Mouse (Mus musculus): ENCODE measurements around the gene Selenoo. TPM values are rescaled to one million over a fixed set of nuclear protein-coding genes. Genes with fewer than 3 reads are reported as not detected.
A peak's percentile ranks its signal among the peaks of the same experiment; 100 is the strongest.

The Selenoo gene
- polyA plus RNA-seq, 1 experiment from 2014 or later, result 13.9 TPM

DNA sequence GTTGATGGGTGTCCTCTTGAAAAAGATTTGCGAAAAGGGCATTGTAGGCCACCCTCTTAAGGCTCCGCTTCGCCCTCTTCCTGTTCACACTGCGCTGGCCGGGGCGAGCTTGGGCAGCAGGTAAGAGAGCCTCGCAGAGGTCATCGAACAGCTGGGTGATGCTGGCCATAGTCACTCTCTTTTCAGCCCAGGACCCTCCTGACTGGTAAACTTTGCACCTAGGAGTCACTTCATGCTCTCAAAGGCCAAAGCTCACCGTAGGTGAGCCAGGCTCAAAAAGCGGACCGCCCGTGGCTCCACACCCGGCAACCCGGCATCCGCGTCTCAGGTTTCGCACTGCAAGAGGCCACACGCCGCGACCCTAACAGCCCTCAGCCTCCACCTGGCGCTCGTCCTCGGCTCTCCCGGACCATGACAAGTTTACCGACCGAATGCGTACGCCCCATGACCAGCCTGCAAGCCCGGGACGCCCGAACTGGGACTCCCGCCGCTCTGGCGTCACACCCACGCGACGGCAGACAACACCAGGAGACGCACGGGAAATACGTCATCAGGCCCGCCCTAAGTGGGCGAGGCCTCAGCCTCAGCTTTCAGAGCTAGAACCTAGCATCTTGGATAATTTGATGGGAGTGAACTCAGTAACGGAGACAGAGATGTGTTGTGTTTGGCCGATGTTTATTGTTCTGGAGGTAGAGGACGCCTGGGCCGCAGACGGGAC is 33.9 kb downstream of the Selenoo start, which contains the start of gene Tubgcp6:
Gene Tubgcp6 (minus strand): TSS at position 464 of the 718 bp plus-strand sequence.
- Histone ChIP-seq H3K9me3 (replicated peaks) (no peaks in the 10 kb centered on the region), H3K4me1 (peaks cover 43% of the 10 kb centered on the region)
- 1% methylated on average over 47 of the region's 47 CpGs for WGBS

DNA sequence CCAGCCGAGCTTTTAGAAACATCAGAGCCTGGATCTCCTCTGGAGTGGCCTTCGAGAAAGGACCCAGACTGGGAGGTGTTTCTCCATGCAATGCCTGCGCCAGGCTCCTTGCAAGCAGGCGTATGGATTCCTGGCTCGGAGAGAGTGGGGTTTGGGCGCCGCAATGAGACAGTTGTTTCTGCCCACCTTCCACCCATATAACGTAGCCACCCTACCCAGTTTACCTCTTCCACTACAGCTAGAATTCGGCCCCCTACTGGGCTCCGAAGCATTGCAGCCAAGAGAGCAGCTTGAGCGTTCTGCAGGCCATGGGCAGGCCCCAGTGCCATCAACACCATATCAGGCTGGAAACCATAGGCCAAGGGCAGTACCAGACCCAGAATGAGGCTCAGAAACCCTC is 34.7 kb downstream of the Selenoo start:
- Histone ChIP-seq H3K9me3 (replicated peaks) (no peaks in the 10 kb centered on the region), H3K27ac (peak overlapping the region; percentile 87), H3K4me3 (peak overlapping the region; percentile 82), H3K27me3 (ENCODE audit: low read depth, poor library complexity, severe bottlenecking) (no peaks in the 10 kb centered on the region), H3K4me1 (peaks cover 51% of the 10 kb centered on the region), H3K36me3 (peaks cover 34% of the 10 kb centered on the region)
- peak; percentile 53 for DNase-seq (ENCODE audit: low spot score)
- WGBS, result 39% methylated on average over 11 of the region's 11 CpGs

More for the DNA sequence above, 33.9 kb downstream of the Selenoo start, which contains the start of gene Tubgcp6:
- DNase-seq (ENCODE audit: low spot score), result peak; percentile 97
- H3K36me3 ChIP-seq, result peaks cover 42% of the 10 kb centered on the region
- H3K4me3 ChIP-seq, result peak within 1 kb of the TSS; percentile 82
- peak within 1 kb of the TSS; percentile 87 for H3K27ac ChIP-seq
- no peaks in the 10 kb centered on the region for H3K27me3 ChIP-seq (ENCODE audit: low read depth, poor library complexity, severe bottlenecking)

DNA sequence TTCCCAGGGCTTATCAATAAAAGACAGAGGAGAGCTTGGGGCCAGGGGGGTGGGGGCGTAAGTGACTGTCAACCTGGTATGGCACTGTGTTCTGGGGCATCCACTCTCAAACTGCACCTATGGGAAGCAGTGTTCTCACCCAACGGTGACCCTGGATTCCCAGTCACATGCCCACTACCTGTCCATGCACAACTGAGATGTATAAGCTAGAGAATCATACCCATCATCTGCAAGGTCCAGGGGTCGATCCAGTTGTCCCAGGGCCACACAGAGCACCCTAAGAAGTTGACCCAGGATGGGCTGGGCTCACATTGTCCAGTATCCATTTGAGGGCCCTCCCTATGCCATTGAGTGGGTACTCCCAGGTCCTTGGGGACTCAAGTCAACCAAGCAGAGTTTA is 35.4 kb downstream of the Selenoo start:
- peaks cover 56% of the 10 kb centered on the region for H3K4me1 ChIP-seq
- H3K9me3 ChIP-seq (replicated peaks), result no peaks in the 10 kb centered on the region
- H3K4me3 ChIP-seq, result no peak overlapping the region
- WGBS, result 98% methylated on average over 3 of the region's 3 CpGs
- DNase-seq (ENCODE audit: low spot score), result no peak
- H3K27ac ChIP-seq, result no peak overlapping the region
- H3K27me3 ChIP-seq (ENCODE audit: low read depth, poor library complexity, severe bottlenecking), result no peaks in the 10 kb centered on the region
- peaks cover 28% of the 10 kb centered on the region for H3K36me3 ChIP-seq

DNA sequence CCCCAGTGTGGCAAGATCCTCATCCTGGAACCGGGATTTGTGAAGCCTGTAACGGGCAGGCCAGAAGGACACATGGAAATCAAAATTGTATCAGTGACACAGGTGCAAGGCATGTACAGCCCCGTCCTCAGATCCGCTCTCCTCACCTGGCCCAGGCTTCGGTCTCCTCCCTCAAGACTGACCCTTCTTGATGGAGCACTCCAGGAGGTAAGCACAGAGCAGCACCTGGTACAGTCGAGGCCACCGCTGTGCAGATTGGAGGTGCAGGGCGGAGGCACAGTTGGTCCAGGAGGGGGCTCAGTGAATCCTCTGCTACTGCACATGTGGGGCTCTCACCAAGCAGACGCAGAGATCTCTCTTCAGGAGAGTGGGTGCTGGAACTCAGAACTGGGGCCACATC is 36.5 kb downstream of the Selenoo start:
- H3K27ac ChIP-seq, result no peak overlapping the region
- DNase-seq (ENCODE audit: low spot score), result no peak
- no peaks in the 10 kb centered on the region for H3K9me3 ChIP-seq (replicated peaks)
- H3K27me3 ChIP-seq (ENCODE audit: low read depth, poor library complexity, severe bottlenecking), result no peaks in the 10 kb centered on the region
- peaks cover 49% of the 10 kb centered on the region for H3K4me1 ChIP-seq
- H3K4me3 ChIP-seq, result no peak overlapping the region
- H3K36me3 ChIP-seq, result peaks cover 25% of the 10 kb centered on the region
- WGBS, result 94% methylated on average over 9 of the region's 9 CpGs

DNA sequence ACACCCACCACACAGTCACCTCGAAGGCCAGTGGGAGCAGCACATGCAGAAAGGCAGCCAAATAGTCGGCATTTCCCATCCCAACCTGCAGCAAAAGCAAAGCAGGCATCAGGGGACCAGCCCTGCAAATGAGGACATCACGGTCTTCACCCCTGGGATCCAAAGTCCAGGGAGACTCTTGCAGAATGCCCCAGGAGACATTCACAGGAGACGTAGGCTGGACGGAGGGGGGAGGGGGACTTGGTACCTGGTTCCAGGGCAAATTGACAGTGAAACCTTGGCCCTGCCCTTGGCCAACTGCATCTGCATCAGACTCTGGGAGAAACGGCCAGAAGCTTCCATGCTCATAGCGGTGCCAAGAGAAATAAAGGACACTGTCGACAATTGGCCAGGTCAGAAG is 37.7 kb downstream of the Selenoo start:
- Histone ChIP-seq H3K36me3 (peaks cover 30% of the 10 kb centered on the region), H3K4me1 (peaks cover 37% of the 10 kb centered on the region), H3K27me3 (ENCODE audit: low read depth, poor library complexity, severe bottlenecking) (no peaks in the 10 kb centered on the region), H3K9me3 (replicated peaks) (no peaks in the 10 kb centered on the region), H3K4me3 (no peak overlapping the region), H3K27ac (no peak overlapping the region)
- WGBS, result 91% methylated on average over 8 of the region's 8 CpGs
- DNase-seq (ENCODE audit: low spot score), result no peak

DNA sequence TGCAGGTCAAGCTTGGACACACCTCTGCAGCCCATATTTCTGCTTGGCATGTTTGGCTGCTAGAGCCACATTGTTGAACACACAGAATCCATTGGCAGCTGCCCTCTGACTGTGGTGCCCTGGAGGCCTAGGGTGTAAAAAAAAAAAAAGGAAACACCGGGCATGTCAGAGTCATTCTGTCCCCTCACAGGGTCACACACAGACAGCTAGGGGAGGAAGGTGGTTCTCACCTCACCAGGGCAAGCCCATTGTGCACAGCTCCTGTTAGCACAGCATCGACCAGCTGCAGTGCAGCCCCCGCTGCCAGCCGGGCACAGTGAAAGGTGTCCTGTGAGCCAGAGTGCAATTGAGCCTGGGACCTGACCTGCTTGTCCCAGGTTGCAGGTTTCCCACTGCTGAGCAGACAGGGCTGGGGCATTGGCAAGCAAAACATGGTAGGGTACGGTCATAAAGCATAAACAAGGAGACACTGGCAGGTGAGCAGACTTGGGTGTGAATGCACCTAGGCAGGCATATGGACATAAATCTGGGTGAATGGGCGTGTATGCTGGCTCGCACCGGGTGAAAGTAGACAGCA is 38.6 kb downstream of the Selenoo start:
- Histone ChIP-seq H3K9me3 (replicated peaks) (no peaks in the 10 kb centered on the region), H3K27me3 (ENCODE audit: low read depth, poor library complexity, severe bottlenecking) (no peaks in the 10 kb centered on the region), H3K27ac (peak overlapping the region; percentile 89), H3K36me3 (peaks cover 38% of the 10 kb centered on the region), H3K4me3 (peak overlapping the region; percentile 71), H3K4me1 (peaks cover 28% of the 10 kb centered on the region)
- DNase-seq (ENCODE audit: low spot score), result no peak
- WGBS, result 86% methylated on average over 8 of the region's 8 CpGs

DNA sequence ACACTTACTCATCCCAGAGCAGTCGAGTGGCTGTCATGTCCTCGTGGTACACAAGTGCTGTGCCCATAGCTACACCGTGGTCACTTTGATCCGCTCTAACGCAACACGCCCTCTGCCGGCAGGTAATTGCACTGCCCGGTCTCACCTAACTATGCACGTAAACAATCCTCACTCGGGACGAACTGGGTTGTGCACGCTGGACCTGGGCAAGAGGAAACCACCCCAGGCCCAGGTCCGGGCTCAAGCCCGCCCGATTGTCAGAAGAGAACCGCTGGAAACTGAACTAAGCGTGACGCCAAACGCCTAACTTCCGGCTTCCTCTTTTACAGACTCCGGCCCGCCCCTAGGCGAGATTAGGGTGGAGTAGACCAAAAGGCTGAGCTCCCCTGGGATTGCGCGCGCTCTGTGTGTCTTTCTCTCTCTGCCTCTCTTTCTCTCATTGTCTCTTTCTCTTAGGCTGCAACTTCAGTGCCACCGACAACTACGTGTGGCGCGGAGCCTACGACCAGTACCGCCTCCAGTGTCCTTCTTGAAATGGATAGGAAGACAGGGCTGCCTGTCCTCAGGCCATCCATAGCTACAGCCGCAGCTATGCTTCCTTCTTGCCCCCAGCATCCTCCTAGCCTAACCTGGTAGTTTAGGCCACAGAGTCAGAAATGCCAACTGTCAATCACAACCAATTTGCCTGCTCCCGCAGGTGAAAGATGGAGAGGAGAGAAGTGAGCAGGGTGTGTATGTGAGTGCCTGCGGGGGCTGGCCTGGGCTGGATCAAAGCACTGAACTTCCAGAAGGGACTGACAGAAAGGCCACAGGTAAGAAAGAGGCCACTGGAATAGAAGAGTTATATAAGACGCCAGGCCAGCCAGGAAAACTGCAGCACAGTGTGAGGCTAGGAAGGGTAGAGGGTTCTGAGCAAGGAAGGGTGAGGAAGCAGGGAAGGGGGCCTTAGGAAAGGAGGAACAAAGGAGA is 39.8 kb downstream of the Selenoo start, which contains the start of gene Hdac10:
Gene Hdac10 (minus strand): TSS at position 319 of the 969 bp plus-strand sequence.
- Histone ChIP-seq H3K4me1 (peaks cover 24% of the 10 kb centered on the region), H3K36me3 (peaks cover 45% of the 10 kb centered on the region), H3K27me3 (ENCODE audit: low read depth, poor library complexity, severe bottlenecking) (no peaks in the 10 kb centered on the region), H3K4me3 (peak within 1 kb of the TSS; percentile 71), H3K27ac (peak within 1 kb of the TSS; percentile 89), H3K9me3 (replicated peaks) (no peaks in the 10 kb centered on the region)
- DNase-seq (ENCODE audit: low spot score), result peak; percentile 89
- WGBS, result 4% methylated on average over 36 of the region's 36 CpGs

DNA sequence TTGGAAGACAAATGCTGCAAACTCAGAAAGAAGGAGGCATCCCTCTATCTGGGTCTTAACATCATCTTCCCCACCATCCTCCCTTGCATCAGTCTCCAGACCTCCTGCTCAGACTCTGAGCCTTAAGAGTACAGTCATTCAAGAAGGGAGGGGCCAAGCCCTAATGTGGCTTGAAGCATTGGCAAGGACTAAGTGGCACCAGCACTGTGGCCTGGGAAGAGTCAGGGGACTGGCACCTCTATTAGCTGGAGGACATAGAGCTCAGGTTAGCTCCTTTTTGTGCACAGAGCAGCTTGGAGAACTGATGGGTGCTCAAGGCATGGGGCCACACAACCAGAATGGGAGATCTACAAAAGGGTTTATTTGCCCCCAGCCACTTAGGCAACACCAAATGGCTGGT is 41.4 kb downstream of the Selenoo start:
- H3K9me3 ChIP-seq (replicated peaks), result no peaks in the 10 kb centered on the region
- no peaks in the 10 kb centered on the region for H3K27me3 ChIP-seq (ENCODE audit: low read depth, poor library complexity, severe bottlenecking)
- no peak for DNase-seq (ENCODE audit: low spot score)
- peaks cover 49% of the 10 kb centered on the region for H3K36me3 ChIP-seq
- no peak overlapping the region for H3K4me3 ChIP-seq
- H3K27ac ChIP-seq, result no peak overlapping the region
- H3K4me1 ChIP-seq, result peaks cover 19% of the 10 kb centered on the region

DNA sequence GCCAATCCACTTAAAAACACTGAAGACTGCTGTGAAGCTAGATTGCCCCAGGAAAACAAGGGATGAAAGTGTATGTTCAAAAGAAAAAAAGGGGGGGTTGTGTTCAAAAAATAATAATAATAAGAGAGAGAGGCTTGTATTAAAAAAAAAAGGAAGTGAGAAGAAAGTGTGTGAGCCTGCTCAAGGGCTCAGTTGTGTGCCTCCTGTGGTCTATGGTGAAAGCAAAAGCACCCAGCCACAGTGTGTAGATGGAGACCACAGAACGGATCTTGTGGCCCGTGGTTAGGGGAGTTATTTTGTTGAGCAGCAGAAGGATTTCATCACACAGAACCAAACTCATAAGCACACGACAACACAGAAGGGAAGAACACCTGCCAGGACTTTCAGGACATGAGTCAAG is 42.4 kb downstream of the Selenoo start:
- H3K27me3 ChIP-seq (ENCODE audit: low read depth, poor library complexity, severe bottlenecking), result no peaks in the 10 kb centered on the region
- H3K27ac ChIP-seq, result no peak overlapping the region
- H3K4me1 ChIP-seq, result peaks cover 19% of the 10 kb centered on the region
- H3K36me3 ChIP-seq, result peaks cover 42% of the 10 kb centered on the region
- no peaks in the 10 kb centered on the region for H3K9me3 ChIP-seq (replicated peaks)
- H3K4me3 ChIP-seq, result no peak overlapping the region
- WGBS, result 90% methylated on average over 3 of the region's 3 CpGs
- no peak for DNase-seq (ENCODE audit: low spot score)

DNA sequence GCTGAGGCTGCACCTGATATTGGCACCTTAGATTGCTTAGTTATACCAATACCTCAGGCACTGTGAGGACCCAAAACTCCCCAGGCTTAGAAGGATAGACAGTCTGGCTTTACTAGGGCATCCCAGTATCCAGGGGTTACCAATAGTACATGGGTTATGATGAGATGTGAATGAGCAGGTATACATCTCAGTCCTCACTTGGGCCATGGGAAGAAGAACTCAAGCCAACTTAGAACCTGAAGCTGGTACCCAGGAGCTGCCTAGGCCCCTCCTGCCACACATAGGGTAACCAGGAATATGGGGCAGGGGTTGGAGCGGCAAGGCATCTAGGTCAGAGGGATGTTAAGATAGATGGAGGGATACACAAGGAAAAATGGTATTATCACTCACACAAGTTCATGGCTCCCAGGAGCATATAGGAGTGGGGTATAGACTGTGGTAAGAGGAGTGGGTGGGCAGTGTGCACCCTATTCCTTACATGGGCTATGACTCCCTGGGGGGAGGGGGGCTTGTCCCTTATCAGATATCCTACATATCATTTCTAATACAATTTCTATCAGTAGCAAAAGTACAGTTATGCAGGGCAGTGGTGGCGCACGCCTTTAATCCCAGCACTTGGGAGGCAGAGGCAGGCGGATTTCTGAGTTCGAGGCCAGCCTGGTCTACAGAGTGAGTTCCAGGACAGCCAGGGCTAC is 47.7 kb downstream of the Selenoo start:
- Histone ChIP-seq H3K36me3 (peaks cover 28% of the 10 kb centered on the region), H3K4me1 (peaks cover 32% of the 10 kb centered on the region), H3K9me3 (replicated peaks) (no peaks in the 10 kb centered on the region), H3K27ac (no peak overlapping the region), H3K27me3 (ENCODE audit: low read depth, poor library complexity, severe bottlenecking) (peaks cover 27% of the 10 kb centered on the region), H3K4me3 (no peak overlapping the region)
- WGBS, result 97% methylated on average over 5 of the region's 5 CpGs
- DNase-seq (ENCODE audit: low spot score), result no peak

DNA sequence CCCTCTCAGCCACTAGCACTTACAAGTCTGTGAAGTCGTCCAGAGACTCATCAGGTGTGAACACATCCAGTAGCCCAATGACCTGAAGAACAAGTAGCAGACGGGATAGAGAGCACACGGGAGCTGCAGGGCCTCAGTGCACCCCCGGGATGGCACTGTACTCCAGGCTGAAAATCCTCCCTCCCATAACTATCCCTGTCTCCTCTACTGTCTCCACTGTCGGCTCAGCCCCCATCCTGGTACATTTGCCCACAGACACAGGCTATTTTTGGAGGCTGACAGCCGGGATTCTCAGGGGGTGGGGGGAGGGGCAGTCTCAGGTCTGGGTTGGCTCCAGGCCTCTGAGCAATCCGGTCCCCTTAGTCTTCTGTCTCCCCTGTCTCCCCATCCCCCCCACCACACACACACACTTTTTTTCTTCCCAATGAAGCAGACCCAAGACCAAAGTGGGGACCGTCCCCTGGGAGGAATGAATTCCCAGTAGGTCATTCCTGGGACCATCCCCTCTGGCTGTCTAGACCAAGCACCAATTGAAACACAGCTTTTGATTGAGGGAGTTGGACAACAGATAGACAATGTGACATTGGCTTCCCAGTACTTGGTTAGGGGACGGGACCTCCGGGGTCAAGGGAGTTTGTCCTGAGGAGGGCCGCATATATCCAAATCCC is 48.6 kb downstream of the Selenoo start:
- 78% methylated on average over 11 of the region's 11 CpGs for WGBS
- Histone ChIP-seq H3K27me3 (ENCODE audit: low read depth, poor library complexity, severe bottlenecking) (peaks cover 35% of the 10 kb centered on the region), H3K27ac (no peak overlapping the region), H3K4me3 (no peak overlapping the region), H3K36me3 (peaks cover 19% of the 10 kb centered on the region), H3K9me3 (replicated peaks) (no peaks in the 10 kb centered on the region), H3K4me1 (peaks cover 41% of the 10 kb centered on the region)
- no peak for DNase-seq (ENCODE audit: low spot score)

DNA sequence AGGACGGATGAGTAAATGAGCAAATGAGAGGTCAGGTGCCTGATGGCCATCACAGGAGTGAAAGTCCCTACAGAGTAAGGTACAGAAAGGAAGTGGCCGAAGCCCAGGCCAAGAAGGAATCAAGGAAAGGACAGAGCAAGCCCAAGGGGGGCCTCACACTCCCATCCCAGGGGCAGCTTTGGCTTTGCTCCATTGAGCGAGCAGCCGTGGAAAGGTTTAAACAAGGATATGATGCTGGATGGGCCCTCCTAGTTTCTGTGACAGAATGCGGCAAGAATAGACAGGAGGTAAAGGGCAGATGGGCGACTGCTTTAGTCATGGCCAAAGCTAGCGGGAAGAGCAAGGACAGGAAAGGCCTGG is 49.1 kb downstream of the Selenoo start:
- H3K4me3 ChIP-seq, result no peak overlapping the region
- H3K36me3 ChIP-seq, result peaks cover 16% of the 10 kb centered on the region; the same call in 1 of the 2 replicates
- H3K9me3 ChIP-seq (replicated peaks), result no peaks in the 10 kb centered on the region
- H3K27ac ChIP-seq, result no peak overlapping the region
- H3K27me3 ChIP-seq (ENCODE audit: low read depth, poor library complexity, severe bottlenecking), result peaks cover 39% of the 10 kb centered on the region
- WGBS, result 89% methylated on average over 7 of the region's 7 CpGs
- no peak for DNase-seq (ENCODE audit: low spot score)
- H3K4me1 ChIP-seq, result peaks cover 42% of the 10 kb centered on the region

Data from limb, embryonic 10.5 days (tissue).